Mouse (Mus musculus): Measurements from ENCODE around the gene Tmem170. TPM values are rescaled to one million over a fixed set of nuclear protein-coding genes. Genes with fewer than 3 reads are reported as not detected.

The Tmem170 gene
- total RNA-seq, 1 experiment, result 12.1 TPM

- in situ Hi-C loops (cut with MboI; ENCODE audit: low sequenced_read_pairs in 2 of 2, unreplicated experiment in 2 of 2), result no loop called here
- TF ChIP-seq CHD2 (IDR thresholded peaks at IDR 0.05; ENCODE audit: low read depth, low read length) (no peak), ZC3H11A (IDR thresholded peaks at IDR 0.05; ENCODE audit: borderline replicate concordance, low read depth, low read length) (no peak), MAFK (IDR thresholded peaks at IDR 0.05; ENCODE audit: insufficient read depth, low read depth, low read length) (no peak), ZNF384 (IDR thresholded peaks at IDR 0.05; ENCODE audit: low read depth, low read length) (no peak), HCFC1 (IDR thresholded peaks at IDR 0.05; ENCODE audit: borderline replicate concordance, insufficient read depth, low read length) (no peak)
Observed at GRCm38 (mm10) chr8:111865857-111866256, 10.7 kb downstream of the Tmem170 start.

GRCm38 (mm10) chr8:111865130-111865852, 11.3 kb downstream of the Tmem170 start:
- H3K9ac ChIP-seq (ENCODE audit: insufficient read depth, low read depth, low read length, poor library complexity, severe bottlenecking), result no peak overlapping the region
- no peak overlapping the region for H3K4me3 ChIP-seq (ENCODE audit: insufficient read depth in 1 of 2, low read depth in 1 of 2, low read length in 2 of 2, poor library complexity in 1 of 2, severe bottlenecking in 1 of 2)
- H3K36me3 ChIP-seq (ENCODE audit: control insufficient read depth, insufficient read depth, low read length, poor library complexity, severe bottlenecking), result peaks cover 9% of the 10 kb centered on the region; the same call in 1 of the 2 replicates
- peaks cover 4 to 5% of the 10 kb centered on the region in 2 experiments for H3K4me1 ChIP-seq (ENCODE audit: control insufficient read depth in 2 of 2, insufficient read depth in 2 of 2, low read length in 2 of 2, poor library complexity in 1 of 2)
- H3K9me3 ChIP-seq (ENCODE audit: control insufficient read depth, insufficient read depth, low read depth, low read length), result no peaks in the 10 kb centered on the region
- DNase-seq (ENCODE audit: low read depth, low spot score), result no peak
- TF ChIP-seq ZNF384 (IDR thresholded peaks at IDR 0.05; ENCODE audit: low read depth, low read length), result no peak
- no peak for TF ChIP-seq MAFK (IDR thresholded peaks at IDR 0.05; ENCODE audit: insufficient read depth, low read depth, low read length)
- no peak for TF ChIP-seq ZC3H11A (IDR thresholded peaks at IDR 0.05; ENCODE audit: borderline replicate concordance, low read depth, low read length)
- TF ChIP-seq HCFC1 (IDR thresholded peaks at IDR 0.05; ENCODE audit: borderline replicate concordance, insufficient read depth, low read length), result no peak
- TF ChIP-seq CHD2 (IDR thresholded peaks at IDR 0.05; ENCODE audit: low read depth, low read length), result no peak
- H3K27ac ChIP-seq (ENCODE audit: insufficient read depth, low read depth, low read length, poor library complexity, severe bottlenecking), result no peak overlapping the region
- in situ Hi-C loops (cut with MboI; ENCODE audit: low sequenced_read_pairs in 2 of 2, unreplicated experiment in 2 of 2), result no loop called here

More at GRCm38 (mm10) chr8:111865857-111866256, 10.7 kb downstream of the Tmem170 start:
- H3K4me3 ChIP-seq (ENCODE audit: insufficient read depth in 1 of 2, low read depth in 1 of 2, low read length in 2 of 2, poor library complexity in 1 of 2, severe bottlenecking in 1 of 2), result no peak overlapping the region
- no peak overlapping the region for H3K9ac ChIP-seq (ENCODE audit: insufficient read depth, low read depth, low read length, poor library complexity, severe bottlenecking)
- H3K4me1 ChIP-seq (ENCODE audit: control insufficient read depth in 2 of 2, insufficient read depth in 2 of 2, low read length in 2 of 2, poor library complexity in 1 of 2), result peaks cover 4 to 5% of the 10 kb centered on the region in 2 experiments
- no peaks in the 10 kb centered on the region for H3K9me3 ChIP-seq (ENCODE audit: control insufficient read depth, insufficient read depth, low read depth, low read length)
- no peak overlapping the region for H3K27ac ChIP-seq (ENCODE audit: insufficient read depth, low read depth, low read length, poor library complexity, severe bottlenecking)
- DNase-seq (ENCODE audit: low read depth, low spot score), result no peak
- peaks cover 9% of the 10 kb centered on the region; the same call in 1 of the 2 replicates for H3K36me3 ChIP-seq (ENCODE audit: control insufficient read depth, insufficient read depth, low read length, poor library complexity, severe bottlenecking)

- H3K36me3 ChIP-seq (ENCODE audit: control insufficient read depth, insufficient read depth, low read length, poor library complexity, severe bottlenecking), result peaks cover 8% of the 10 kb centered on the region; the same call in 1 of the 2 replicates
- H3K4me1 ChIP-seq (ENCODE audit: control insufficient read depth in 2 of 2, insufficient read depth in 2 of 2, low read length in 2 of 2, poor library complexity in 1 of 2), result peaks cover 4 to 5% of the 10 kb centered on the region in 2 experiments
- DNase-seq (ENCODE audit: low read depth, low spot score), result no peak
- no peak overlapping the region for H3K4me3 ChIP-seq (ENCODE audit: insufficient read depth in 1 of 2, low read depth in 1 of 2, low read length in 2 of 2, poor library complexity in 1 of 2, severe bottlenecking in 1 of 2)
- no peak overlapping the region for H3K9ac ChIP-seq (ENCODE audit: insufficient read depth, low read depth, low read length, poor library complexity, severe bottlenecking)
- H3K27ac ChIP-seq (ENCODE audit: insufficient read depth, low read depth, low read length, poor library complexity, severe bottlenecking), result no peak overlapping the region
- no peaks in the 10 kb centered on the region for H3K9me3 ChIP-seq (ENCODE audit: control insufficient read depth, insufficient read depth, low read depth, low read length)
- TF ChIP-seq ZC3H11A (IDR thresholded peaks at IDR 0.05; ENCODE audit: borderline replicate concordance, low read depth, low read length) (no peak), HCFC1 (IDR thresholded peaks at IDR 0.05; ENCODE audit: borderline replicate concordance, insufficient read depth, low read length) (no peak), MAFK (IDR thresholded peaks at IDR 0.05; ENCODE audit: insufficient read depth, low read depth, low read length) (no peak), CHD2 (IDR thresholded peaks at IDR 0.05; ENCODE audit: low read depth, low read length) (no peak), ZNF384 (IDR thresholded peaks at IDR 0.05; ENCODE audit: low read depth, low read length) (no peak)
- in situ Hi-C loops (cut with MboI; ENCODE audit: low sequenced_read_pairs in 2 of 2, unreplicated experiment in 2 of 2), result no loop called here
Observed at GRCm38 (mm10) chr8:111864648-111865047, 11.9 kb downstream of the Tmem170 start.

- Histone ChIP-seq H3K27ac (ENCODE audit: insufficient read depth, low read depth, low read length, poor library complexity, severe bottlenecking) (no peak overlapping the region; the same call in 1 of the 2 replicates), H3K4me3 (ENCODE audit: insufficient read depth in 1 of 2, low read depth in 1 of 2, low read length in 2 of 2, poor library complexity in 1 of 2, severe bottlenecking in 1 of 2) (no peak overlapping the region), H3K9me3 (ENCODE audit: control insufficient read depth, insufficient read depth, low read depth, low read length) (no peaks in the 10 kb centered on the region), H3K9ac (ENCODE audit: insufficient read depth, low read depth, low read length, poor library complexity, severe bottlenecking) (no peak overlapping the region), H3K36me3 (ENCODE audit: control insufficient read depth, insufficient read depth, low read length, poor library complexity, severe bottlenecking) (peaks cover 6% of the 10 kb centered on the region; the same call in 1 of the 2 replicates), H3K4me1 (ENCODE audit: control insufficient read depth in 2 of 2, insufficient read depth in 2 of 2, low read length in 2 of 2, poor library complexity in 1 of 2) (peaks cover 2 to 3% of the 10 kb centered on the region in 2 experiments)
- TF ChIP-seq ZC3H11A (IDR thresholded peaks at IDR 0.05; ENCODE audit: borderline replicate concordance, low read depth, low read length) (no peak), HCFC1 (IDR thresholded peaks at IDR 0.05; ENCODE audit: borderline replicate concordance, insufficient read depth, low read length) (no peak), MAFK (IDR thresholded peaks at IDR 0.05; ENCODE audit: insufficient read depth, low read depth, low read length) (no peak), CHD2 (IDR thresholded peaks at IDR 0.05; ENCODE audit: low read depth, low read length) (no peak), ZNF384 (IDR thresholded peaks at IDR 0.05; ENCODE audit: low read depth, low read length) (no peak)
- no peak for DNase-seq (ENCODE audit: low read depth, low spot score)
- in situ Hi-C loops (cut with MboI; ENCODE audit: low sequenced_read_pairs in 2 of 2, unreplicated experiment in 2 of 2), result no loop called here
Observed at GRCm38 (mm10) chr8:111863280-111863679, 13.3 kb downstream of the Tmem170 start.
